Mouse (Mus musculus) thymus, postnatal 4 days (tissue): ENCODE results near the gene Hoxc6.

Experiments
- DNase-seq: peaks from one replicate; pipeline ENCODE4 v3.0.0; 2021

Gene Hoxc6

DNA sequence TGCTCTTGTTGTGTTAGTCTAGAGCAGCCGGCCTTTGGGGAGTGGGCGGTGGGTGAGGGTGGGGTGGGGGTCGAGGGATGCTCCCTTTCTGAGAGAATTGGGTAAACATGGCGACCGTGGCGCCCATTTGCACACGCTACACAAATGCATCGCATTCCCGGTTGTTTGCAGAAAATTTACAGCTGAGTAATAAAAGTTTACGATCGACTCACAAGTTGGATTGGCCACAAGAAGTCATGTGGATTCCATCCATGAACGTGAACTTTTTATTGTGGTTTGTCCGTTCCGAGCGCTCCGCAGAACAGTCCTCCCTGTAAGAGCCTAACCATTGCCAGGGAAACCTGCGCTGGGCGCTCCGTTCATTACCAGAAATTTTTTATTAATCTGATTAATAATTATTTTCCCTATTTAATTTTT lies at the start of gene Hoxc6:
Gene Hoxc6 (plus strand): TSS at position 319 of the 417 bp plus-strand sequence.
- DNase-seq: no peak

DNA sequence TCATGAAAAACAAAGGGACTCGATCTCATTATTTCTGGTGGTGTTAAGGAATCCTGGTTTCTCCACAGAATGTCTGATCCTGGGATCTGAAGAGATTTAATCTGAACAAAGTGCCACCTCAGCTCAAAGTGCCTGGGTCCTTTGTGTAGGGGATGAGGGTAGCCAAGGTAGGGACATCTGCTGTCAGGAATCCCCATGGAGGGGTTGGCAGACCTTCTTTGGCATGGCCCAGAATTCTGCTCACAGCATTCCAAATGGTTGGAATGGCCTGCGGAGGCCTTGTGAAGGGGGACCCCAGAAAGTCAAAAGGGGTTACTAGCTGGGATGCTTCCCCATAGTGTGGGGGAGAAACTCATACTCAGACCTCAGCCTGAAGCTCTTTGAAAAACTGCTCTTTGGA lies 49.2 kb upstream of the Hoxc6 start:
- no peak for DNase-seq

DNA sequence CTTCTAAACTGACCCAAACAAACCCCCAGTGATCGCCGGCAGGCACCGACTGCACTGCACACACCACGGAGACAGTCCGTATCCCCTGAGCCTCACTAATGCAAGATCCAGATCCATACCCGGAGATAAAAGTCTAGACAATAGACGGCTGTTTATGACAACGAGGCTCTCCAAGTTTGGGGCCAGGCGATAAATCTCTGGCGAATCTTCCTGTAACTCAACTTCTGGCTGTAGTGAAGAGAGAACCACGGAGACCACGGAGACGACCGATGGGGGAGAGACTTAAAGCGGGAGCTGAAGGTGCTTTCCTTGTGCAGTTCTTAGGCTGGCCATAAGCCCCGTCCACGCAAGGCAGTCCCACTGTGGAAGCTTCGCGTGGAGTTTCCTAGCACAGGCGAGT lies 48.4 kb upstream of the Hoxc6 start:
- no peak for DNase-seq

DNA sequence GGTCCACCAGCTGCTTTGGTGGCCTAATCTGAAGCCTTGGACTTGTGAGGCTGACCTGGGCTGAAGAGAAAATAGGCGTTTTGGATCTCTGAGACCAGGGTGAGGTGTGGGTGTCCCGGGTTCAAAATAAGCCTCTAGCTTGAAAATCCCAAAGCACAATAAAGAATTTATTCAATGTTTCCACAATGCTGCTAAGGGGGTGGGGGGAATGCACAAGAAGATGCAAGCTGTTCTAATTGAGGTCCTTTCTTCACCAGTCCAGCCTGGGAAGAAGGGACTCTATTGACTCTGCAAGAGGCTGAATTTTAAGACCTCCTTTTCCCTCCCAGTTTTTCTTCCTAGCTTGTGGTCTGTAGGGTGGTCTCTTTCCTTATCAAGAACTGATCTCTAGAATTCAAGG lies 47.2 kb upstream of the Hoxc6 start:
- no peak for DNase-seq

GRCm38 (mm10) chr15:102953561-102953960 lies 44.5 kb upstream of the Hoxc6 start:
- no peak for DNase-seq

DNA sequence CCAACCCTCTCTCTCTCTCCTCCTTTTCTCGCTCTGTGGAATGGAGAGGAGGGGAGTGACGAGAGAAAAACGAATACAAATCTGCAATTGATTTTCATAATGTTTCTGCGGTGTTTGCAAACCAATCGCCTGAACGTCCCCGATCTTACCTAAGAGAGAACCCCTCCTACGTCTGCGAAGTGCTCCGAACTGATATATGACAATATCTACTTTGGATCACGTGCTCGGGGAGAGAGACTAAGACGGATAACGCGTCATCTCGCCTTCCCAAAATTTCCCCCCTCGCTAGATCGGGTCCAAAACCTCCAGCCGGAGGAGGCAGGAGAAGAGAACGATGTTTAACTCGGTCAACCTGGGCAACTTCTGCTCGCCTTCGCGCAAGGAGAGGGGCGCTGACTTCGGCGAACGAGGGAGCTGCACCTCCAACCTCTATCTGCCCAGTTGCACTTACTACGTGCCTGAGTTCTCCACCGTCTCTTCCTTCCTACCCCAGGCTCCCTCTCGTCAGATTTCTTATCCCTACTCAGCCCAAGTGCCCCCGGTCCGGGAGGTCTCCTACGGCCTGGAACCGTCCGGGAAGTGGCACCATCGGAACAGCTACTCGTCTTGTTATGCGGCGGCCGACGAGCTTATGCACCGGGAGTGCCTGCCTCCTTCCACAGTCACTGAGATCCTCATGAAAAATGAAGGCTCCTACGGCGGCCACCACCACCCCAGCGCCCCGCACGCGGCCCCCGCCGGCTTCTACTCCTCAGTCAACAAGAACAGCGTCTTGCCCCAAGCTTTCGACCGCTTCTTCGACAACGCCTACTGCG lies 43.7 kb upstream of the Hoxc6 start, which contains the start of gene Hoxc11:
Gene Hoxc11 (plus strand): TSS at position 236 of the 815 bp plus-strand sequence.
- DNase-seq: no peak

DNA sequence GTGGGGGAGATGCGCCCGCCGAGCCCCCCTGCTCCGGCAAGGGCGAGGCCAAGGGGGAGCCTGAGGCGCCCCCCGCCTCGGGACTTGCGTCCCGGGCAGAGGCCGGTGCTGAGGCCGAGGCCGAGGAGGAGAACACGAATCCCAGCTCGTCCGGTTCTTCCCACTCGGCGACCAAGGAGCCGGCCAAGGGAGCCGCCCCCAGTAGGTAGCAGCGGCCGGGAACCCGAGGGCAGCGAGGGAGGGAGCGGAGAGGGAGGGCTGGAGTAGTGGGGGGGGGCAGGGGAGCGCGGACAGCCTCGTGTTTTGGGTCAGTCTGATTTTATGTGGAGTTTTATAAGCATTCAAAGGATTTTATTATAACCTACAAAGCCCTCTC lies 43.1 kb upstream of the Hoxc6 start:
- DNase-seq: no peak

DNA sequence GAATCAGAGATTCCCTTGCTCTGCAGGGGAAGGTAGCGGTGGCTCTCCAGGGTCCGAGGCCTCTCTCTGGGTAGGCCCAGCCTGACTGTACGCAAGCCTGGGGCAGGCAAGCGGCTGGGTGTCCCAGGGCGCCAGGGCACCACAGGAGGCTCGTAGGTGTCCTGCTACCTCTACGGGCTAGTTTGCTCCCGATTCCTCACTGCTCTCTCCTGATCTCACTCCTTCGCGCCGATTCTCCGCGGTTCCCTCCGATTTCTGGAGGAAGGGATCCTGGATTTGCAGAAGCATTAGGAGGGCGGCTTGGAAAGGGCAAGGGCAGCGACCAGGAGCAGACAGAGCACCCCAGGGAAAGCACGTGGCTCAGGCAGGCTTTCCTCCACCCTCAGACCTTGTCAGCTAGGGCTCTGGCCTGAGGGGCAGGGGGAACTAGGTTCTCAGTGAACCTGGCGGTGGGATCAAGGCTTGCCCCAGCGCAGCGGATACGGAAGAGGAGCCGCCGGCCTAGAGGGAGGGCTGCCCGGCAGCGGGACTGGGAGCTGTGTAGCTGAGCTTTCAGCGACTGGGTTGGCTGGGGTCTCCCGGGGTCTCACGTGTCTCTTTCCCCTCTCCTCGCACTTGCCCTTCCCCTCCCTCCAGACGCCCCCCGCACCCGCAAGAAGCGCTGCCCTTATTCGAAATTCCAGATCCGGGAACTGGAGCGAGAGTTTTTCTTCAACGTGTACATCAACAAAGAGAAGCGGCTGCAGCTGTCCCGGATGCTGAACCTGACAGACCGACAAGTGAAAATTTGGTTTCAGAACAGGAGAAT lies 42.0 kb upstream of the Hoxc6 start:
- DNase-seq: no peak

GRCm38 (mm10) chr15:102956906-102957305 lies 41.2 kb upstream of the Hoxc6 start:
- DNase-seq: no peak

DNA sequence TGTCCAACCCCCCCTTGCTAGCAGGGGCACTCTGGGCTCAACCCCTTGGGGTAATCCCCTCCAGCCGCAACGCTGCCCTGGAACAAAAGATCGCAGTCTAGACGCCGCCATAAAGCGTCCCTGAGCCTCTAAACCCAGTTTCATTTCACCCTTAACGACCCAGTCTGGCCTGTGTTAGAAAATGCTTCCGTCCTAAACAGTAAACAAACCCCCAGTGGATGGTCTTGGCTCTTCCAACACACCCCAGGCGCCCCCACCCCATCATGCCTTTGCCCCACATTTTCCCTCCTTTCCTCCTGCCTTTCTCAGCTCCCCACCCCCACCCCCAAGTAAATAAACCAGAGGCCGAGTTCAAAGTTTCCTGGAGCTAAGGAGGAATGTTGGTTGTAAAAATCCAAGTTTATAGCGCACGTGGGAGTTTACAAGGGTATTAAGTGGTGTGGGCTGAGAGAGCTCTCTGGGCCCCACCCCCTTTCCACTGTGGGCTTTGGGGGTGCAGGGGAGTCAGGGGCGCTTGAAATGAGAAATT lies 38.3 kb upstream of the Hoxc6 start:
- no peak for DNase-seq

GRCm38 (mm10) chr15:102961728-102962127 lies 36.3 kb upstream of the Hoxc6 start:
- DNase-seq: no peak

DNA sequence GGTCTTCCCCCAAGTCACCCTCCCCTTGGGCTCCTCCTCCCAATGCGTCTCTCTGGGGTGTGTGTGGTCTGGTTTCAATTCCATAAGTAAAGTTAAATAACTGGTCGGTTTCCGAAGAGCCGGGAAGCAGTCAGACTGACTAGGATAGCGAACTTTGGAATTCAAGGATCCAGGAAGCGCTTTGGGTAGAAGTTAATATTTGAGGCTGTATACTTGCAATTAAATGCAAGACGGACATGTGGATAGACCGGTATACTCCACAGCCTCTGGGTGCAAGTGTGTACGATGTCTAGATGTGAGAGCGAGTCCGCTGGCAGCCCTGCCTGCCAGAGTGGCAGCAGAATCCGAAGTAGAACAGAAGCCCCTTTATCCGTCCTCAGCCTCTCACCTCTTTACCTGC lies 35.6 kb upstream of the Hoxc6 start:
- DNase-seq: no peak

DNA sequence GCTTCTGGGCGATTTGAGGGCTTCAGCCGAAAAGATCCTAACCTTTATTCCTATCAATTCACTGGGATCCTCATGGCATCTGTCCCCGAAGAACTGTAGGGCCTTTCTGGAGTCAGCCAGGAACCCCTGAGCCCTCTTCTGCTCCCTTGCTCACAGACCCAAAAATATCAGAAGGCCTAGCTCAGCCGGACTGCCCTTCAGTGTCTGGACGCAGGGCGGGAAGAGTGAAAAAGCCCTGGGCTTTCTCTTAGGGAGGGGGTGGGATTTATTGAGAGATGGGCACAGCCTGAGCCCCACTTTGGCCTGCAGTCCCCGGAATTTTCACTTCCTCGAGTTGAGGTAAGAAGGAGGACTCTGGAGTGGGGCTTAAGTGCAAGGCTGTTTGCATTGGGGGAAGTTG lies 34.8 kb upstream of the Hoxc6 start:
- no peak for DNase-seq

- no peak for DNase-seq
These were observed 34.1 kb upstream of the Hoxc6 start for GRCm38 (mm10) chr15:102963671-102964640.

DNA sequence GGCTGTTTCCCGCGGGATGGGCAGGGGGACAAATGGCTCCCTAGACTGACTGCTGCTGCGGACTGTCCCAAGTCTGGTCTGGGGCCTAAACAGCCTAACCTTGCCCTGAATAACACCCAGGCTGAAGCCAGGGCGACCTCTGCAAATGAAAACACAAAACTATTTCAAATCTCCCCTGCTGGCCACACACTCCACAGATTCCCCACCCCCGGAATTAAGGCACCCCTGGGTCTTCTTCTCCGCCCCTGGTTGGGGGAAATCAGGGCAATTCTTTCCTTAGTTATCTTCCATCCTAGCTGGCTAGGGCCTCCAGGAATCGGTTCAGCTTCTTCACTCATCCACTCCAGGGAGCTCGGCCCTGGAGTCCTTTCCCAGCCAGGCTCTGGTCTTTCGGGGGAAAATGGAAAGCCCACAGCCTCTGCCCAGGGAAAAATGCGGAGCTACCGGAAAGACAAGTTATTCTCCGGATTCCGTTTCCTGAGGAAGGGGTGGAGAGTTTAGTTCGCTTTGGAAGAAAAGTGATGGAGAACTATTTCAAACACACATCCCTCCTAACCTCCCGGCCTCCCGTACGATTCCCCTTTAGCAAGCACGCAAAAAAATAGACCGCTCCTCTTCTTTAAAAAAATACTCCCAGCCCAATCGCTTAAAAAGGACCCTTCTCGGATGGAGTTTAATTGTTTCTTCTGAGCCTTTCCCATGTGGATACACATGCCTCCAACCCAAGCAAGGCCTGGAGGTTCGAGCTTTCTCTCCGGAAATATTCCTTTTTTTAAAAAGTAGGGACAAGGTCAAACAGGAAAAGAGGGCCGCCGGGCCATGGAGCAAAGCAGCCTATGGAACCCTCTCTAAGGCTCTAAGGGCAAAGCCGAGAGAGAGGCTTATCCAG lies 32.8 kb upstream of the Hoxc6 start:
- DNase-seq: no peak

- peak; percentile 83 for DNase-seq
These were observed 31.9 kb upstream of the Hoxc6 start for GRCm38 (mm10) chr15:102965892-102966775.

GRCm38 (mm10) chr15:102966776-102967311 lies 31.2 kb upstream of the Hoxc6 start, which contains the start of gene Hoxc10:
TSS of gene Hoxc10 (plus strand) at chr15:102966796.
- no peak for DNase-seq

DNA sequence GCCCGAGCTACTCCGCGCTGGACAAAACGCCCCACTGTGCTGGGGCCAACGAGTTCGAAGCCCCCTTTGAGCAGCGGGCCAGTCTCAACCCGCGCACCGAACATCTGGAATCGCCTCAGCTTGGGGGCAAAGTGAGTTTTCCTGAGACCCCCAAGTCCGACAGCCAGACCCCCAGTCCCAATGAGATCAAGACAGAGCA lies 30.8 kb upstream of the Hoxc6 start, which contains the start of gene Hoxc5:
Gene Hoxc5 (plus strand): TSS at position 132 of the 199 bp plus-strand sequence.
- DNase-seq: no peak

GRCm38 (mm10) chr15:102967511-102968397 lies 30.3 kb upstream of the Hoxc6 start:
- DNase-seq: no peak
